ENCODE assay signal across 29 mouse cellular contexts in the genomic region with DNA sequence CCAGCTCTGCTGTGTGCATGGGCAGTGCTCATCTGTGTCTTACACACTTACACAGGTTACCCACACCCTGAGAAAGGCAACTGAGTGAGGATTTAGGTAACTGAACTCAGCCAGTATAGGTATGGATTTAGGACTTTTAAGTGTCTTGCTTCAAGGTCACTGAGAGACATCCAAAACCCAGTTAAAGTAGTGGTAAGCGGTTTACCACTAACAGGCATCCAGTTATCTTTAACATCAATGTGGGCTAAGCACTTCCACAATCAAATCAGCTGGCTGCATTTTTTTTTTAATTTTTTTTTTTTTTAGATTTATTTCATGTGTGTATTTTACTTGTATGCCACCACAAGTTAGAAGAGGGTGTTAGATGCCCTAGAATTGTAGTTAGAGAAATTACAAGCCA. TPM values are rescaled to one million over a fixed set of nuclear protein-coding genes. Genes with fewer than 3 reads are reported as not detected.
DNase-seq lines count a peak whose midpoint lies in the region; ATAC-seq and TF ChIP-seq lines count a peak whose summit lies in the region.
"Had no signal": no experiment of that assay in that cellular context is flagged by ENCODE, and none has a peak within 500 bp of the region (broad histone marks: within the 10 kb centered on the region; RNA-seq: fewer than 3 reads in every experiment).

No protein-coding gene starts in this region.

- H3K9me3 ChIP-seq in heart, embryonic 13.5 days: no peaks in the 10 kb centered on the region
- no peaks in the 10 kb centered on the region for H3K9me3 ChIP-seq in lung, postnatal 0 days (ENCODE audit: low read length)
- H3K9me3 ChIP-seq in MEL (replicated peaks; ENCODE audit: insufficient read depth, low read length): no peaks in the 10 kb centered on the region
- H3K9me3 ChIP-seq: embryonic facial prominence, embryonic 12.5 days; embryonic facial prominence, embryonic 15.5 days; hindbrain, embryonic 10.5 days; hindbrain, embryonic 13.5 days had no signal

- TF ChIP-seq CTCF in lung, postnatal 0 days (IDR thresholded peaks at IDR 0.05): no peak
- TF ChIP-seq CTCF in MEL (IDR thresholded peaks at IDR 0.05 in 2 of 3, conservative IDR thresholded peaks at IDR 0.05 in 1 of 3; ENCODE audit: control insufficient read depth in 1 of 3, insufficient read depth in 1 of 3, low read depth in 2 of 3, low read length in 3 of 3, poor library complexity in 1 of 3, severe bottlenecking in 1 of 3): no peak

- H3K27ac ChIP-seq in heart, embryonic 13.5 days (replicated peaks): peak overlapping the region; percentile 78; the same call in 1 of the 2 replicates
- 0 out of 2 replicates have a peak overlapping the region, but pooled peaks have one; percentile 62 for H3K27ac ChIP-seq in lung, postnatal 0 days (ENCODE audit: low read length)
- H3K27ac ChIP-seq in MEL (ENCODE audit: control insufficient read depth, low read depth, low read length): no peak overlapping the region
- H3K27ac ChIP-seq: embryonic facial prominence, embryonic 12.5 days; embryonic facial prominence, embryonic 15.5 days; gastrocnemius, adult 2 months; hindbrain, embryonic 10.5 days; hindbrain, embryonic 13.5 days had no signal

- no peak for TF ChIP-seq RAD21 in MEL (IDR thresholded peaks at IDR 0.05; ENCODE audit: low read depth, low read length)

- H3K9ac ChIP-seq in heart, embryonic 13.5 days: peak overlapping the region; percentile 68; the same call in 1 of the 2 replicates
- no peak overlapping the region for H3K9ac ChIP-seq in lung, postnatal 0 days (replicated peaks; ENCODE audit: low read depth)
- no peak overlapping the region for H3K9ac ChIP-seq in MEL (ENCODE audit: control insufficient read depth, low read depth, low read length, poor library complexity, severe bottlenecking)
- H3K9ac ChIP-seq: embryonic facial prominence, embryonic 12.5 days; embryonic facial prominence, embryonic 15.5 days; forebrain, postnatal 0 days; hindbrain, embryonic 13.5 days had no signal

- TF ChIP-seq EP300 in lung, postnatal 0 days (IDR thresholded peaks at IDR 0.05): no peak
- TF ChIP-seq EP300 in MEL (IDR thresholded peaks at IDR 0.05; ENCODE audit: low read depth in 1 of 2, low read length in 2 of 2): no peak

- no peaks in the 10 kb centered on the region for H3K27me3 ChIP-seq in heart, embryonic 13.5 days (replicated peaks)
- no peaks in the 10 kb centered on the region for H3K27me3 ChIP-seq in lung, postnatal 0 days (replicated peaks; ENCODE audit: insufficient read depth, low read length)
- H3K27me3 ChIP-seq in MEL (ENCODE audit: control insufficient read depth in 1 of 2, insufficient read depth in 2 of 2, low read length in 2 of 2): no peaks in the 10 kb centered on the region
- H3K27me3 ChIP-seq: embryonic facial prominence, embryonic 12.5 days; embryonic facial prominence, embryonic 15.5 days; hindbrain, embryonic 13.5 days had no signal

- peaks cover 30% of the 10 kb centered on the region for H3K4me1 ChIP-seq in heart, embryonic 13.5 days
- H3K4me1 ChIP-seq in lung, postnatal 0 days (ENCODE audit: insufficient read depth, low read depth, low read length): no peaks in the 10 kb centered on the region
- H3K4me1 ChIP-seq in MEL (ENCODE audit: control insufficient read depth in 1 of 2, insufficient read depth in 2 of 2, low read length in 2 of 2): peaks cover 0 to 4% of the 10 kb centered on the region in 2 experiments; a peak in 1 of 4 replicates

- WGBS in heart, embryonic 13.5 days: 91% methylated on average over 1 of the region's 1 CpGs
- 96% methylated on average over 1 of the region's 1 CpGs for WGBS in lung, postnatal 0 days

- H3K36me3 ChIP-seq in heart, embryonic 13.5 days: peaks cover 57% of the 10 kb centered on the region
- peaks cover 7% of the 10 kb centered on the region; the same call in 1 of the 2 replicates for H3K36me3 ChIP-seq in lung, postnatal 0 days (ENCODE audit: insufficient read depth, low read length)
- H3K36me3 ChIP-seq in MEL (ENCODE audit: control insufficient read depth in 1 of 2, insufficient read depth in 2 of 2, low read length in 2 of 2): peaks cover 2 to 4% of the 10 kb centered on the region in 2 experiments; a peak in 3 of 4 replicates

- no peak overlapping the region for H3K4me2 ChIP-seq in heart, embryonic 13.5 days
- H3K4me2 ChIP-seq in lung, postnatal 0 days (replicated peaks; ENCODE audit: low read depth, low read length): no peak overlapping the region
- H3K4me2 ChIP-seq: embryonic facial prominence, embryonic 12.5 days; embryonic facial prominence, embryonic 15.5 days; hindbrain, embryonic 13.5 days had no signal

- no peak for TF ChIP-seq POLR2A in MEL (IDR thresholded peaks at IDR 0.05; ENCODE audit: control insufficient read depth in 1 of 2, insufficient read depth in 1 of 2, low read depth in 1 of 2, low read length in 2 of 2, poor library complexity in 1 of 2)

- DNase-seq in heart, postnatal 4 days: no peak
- no peak for DNase-seq in lung, postnatal 0 days (ENCODE audit: low spot score)
- DNase-seq in lung, postnatal 14 days: no peak
- DNase-seq in MEL (ENCODE audit: low read depth, low spot score): no peak
- DNase-seq in induced T-regulatory cell, adult 2 months (ENCODE audit: low read depth): peak; percentile 55
- DNase-seq in cerebellum, postnatal 4 days (ENCODE audit: low spot score in 2 of 2): no peak
- no peak for DNase-seq in cerebellum, postnatal 25 days
- DNase-seq: adrenal gland, adult 8-10 months; adrenal gland, postnatal 25 days; B cell, adult 2 months; cerebellum, adult 18-20 months; cerebellum, adult 9-11 months; cerebellum, postnatal 36 days; forebrain, postnatal 0 days; gastrocnemius, adult 2 months; gastrocnemius, postnatal 14 days; heart, adult 11 months; heart, postnatal 14 days had no signal

- ATAC-seq in heart, embryonic 13.5 days (ENCODE audit: extremely low read depth, insufficient number of reproducible peaks, low FRiP score, low TSS enrichment): no peak
- ATAC-seq in lung, postnatal 0 days: no peak
- ATAC-seq: activated CD4-positive, CD25-positive, alpha-beta regulatory T cell, adult 4 months; forebrain, embryonic 14.5 days; forebrain, postnatal 0 days; hindbrain, embryonic 16.5 days; inflammation-experienced regulatory T-cells, adult 6 months; intestine, embryonic 16.5 days had no signal

- H3K79me2 ChIP-seq in MEL (ENCODE audit: control insufficient read depth, insufficient read depth, low read length, poor library complexity): peaks cover 6% of the 10 kb centered on the region

- no peak overlapping the region for H3K4me3 ChIP-seq in heart, embryonic 13.5 days
- no peak overlapping the region for H3K4me3 ChIP-seq in lung, postnatal 0 days (ENCODE audit: low read depth, low read length)
- no peak overlapping the region for H3K4me3 ChIP-seq in MEL (ENCODE audit: control insufficient read depth in 1 of 2, insufficient read depth in 1 of 2, low read depth in 2 of 2, low read length in 2 of 2)
- H3K4me3 ChIP-seq: embryonic facial prominence, embryonic 12.5 days; embryonic facial prominence, embryonic 15.5 days; gastrocnemius, adult 2 months; hindbrain, embryonic 10.5 days; hindbrain, embryonic 13.5 days had no signal

TF ChIP-seq in MEL, 35 proteins besides CTCF, POLR2A, EP300 and RAD21:
- TF ChIP-seq ETS1 (IDR thresholded peaks at IDR 0.05; ENCODE audit: low read depth, low read length): no peak
- no peak for TF ChIP-seq E2F4 (IDR thresholded peaks at IDR 0.05; ENCODE audit: borderline replicate concordance, low read depth, low read length)
- peak; percentile 62 for TF ChIP-seq ZNF384 (IDR thresholded peaks at IDR 0.05; ENCODE audit: low read depth, low read length)

RNA-seq across cellular contexts. Expression of a gene that starts 1.4 kb away (rescaled TPM):
- 4.1 and 5.3 TPM in 2 replicates for polyA plus RNA-seq in heart, embryonic 13.5 days (2015; fragmentation: Nextera tagmentation; extraction: Ambion mirVana)
- total RNA-seq in heart, postnatal 4 days (2021): 1 to 10 TPM; 1.3 to 2.0 TPM
- polyA plus RNA-seq in lung, postnatal 0 days (2015; fragmentation: Nextera tagmentation; extraction: Ambion mirVana): 4.1 and 5.5 TPM in 2 replicates
- total RNA-seq in MEL (2012; rRNA removed): 0.23 TPM in 1 of 2 replicates, not detected in the other
- polyA plus RNA-seq in MEL (2012; ENCODE audit: insufficient read depth in 1 of 2, insufficient read length in 2 of 2, low read depth in 1 of 2, low replicate concordance in 2 of 2, missing spikeins in 1 of 2): under 1 TPM in 1 of 2 experiments, not detected in 1; 0.60 TPM

RNA-seq across cellular contexts. Expression of a gene that starts 6.6 kb away (rescaled TPM):
- 163 and 172 TPM in 2 replicates for polyA plus RNA-seq in heart, embryonic 13.5 days (2015; fragmentation: Nextera tagmentation; extraction: Ambion mirVana)
- 100 to 1,000 TPM; 136 to 142 TPM for total RNA-seq in heart, postnatal 4 days (2021)
- 271 and 290 TPM in 2 replicates for polyA plus RNA-seq in lung, postnatal 0 days (2015; fragmentation: Nextera tagmentation; extraction: Ambion mirVana)
- total RNA-seq in MEL (2012; rRNA removed): 211 and 226 TPM in 2 replicates
- polyA plus RNA-seq in MEL (2012; ENCODE audit: insufficient read depth in 1 of 2, insufficient read length in 2 of 2, low read depth in 1 of 2, low replicate concordance in 2 of 2, missing spikeins in 1 of 2): 100 to 1,000 TPM; 263 to 315 TPM

RNA-seq across cellular contexts. Expression of a gene that starts 16.5 kb away (rescaled TPM):
- 35.5 and 35.9 TPM in 2 replicates for polyA plus RNA-seq in heart, embryonic 13.5 days (2015; fragmentation: Nextera tagmentation; extraction: Ambion mirVana)
- total RNA-seq in heart, postnatal 4 days (2021): 10 to 100 TPM; 18.2 to 19.3 TPM
- 13.7 and 15.1 TPM in 2 replicates for polyA plus RNA-seq in lung, postnatal 0 days (2015; fragmentation: Nextera tagmentation; extraction: Ambion mirVana)
- 15.2 and 16.9 TPM in 2 replicates for total RNA-seq in MEL (2012; rRNA removed)
- 10 to 100 TPM in 1 of 2 experiments, not detected in 1; 43.3 TPM for polyA plus RNA-seq in MEL (2012; ENCODE audit: insufficient read depth in 1 of 2, insufficient read length in 2 of 2, low read depth in 1 of 2, low replicate concordance in 2 of 2, missing spikeins in 1 of 2)

RNA-seq across cellular contexts. Expression of a gene that starts 30.7 kb away (rescaled TPM):
- 0.28 and 0.37 TPM in 2 replicates for polyA plus RNA-seq in heart, embryonic 13.5 days (2015; fragmentation: Nextera tagmentation; extraction: Ambion mirVana)
- total RNA-seq in heart, postnatal 4 days (2021): not detected
- polyA plus RNA-seq in lung, postnatal 0 days (2015; fragmentation: Nextera tagmentation; extraction: Ambion mirVana): 0.49 and 0.65 TPM in 2 replicates
- 7.7 and 9.0 TPM in 2 replicates for total RNA-seq in MEL (2012; rRNA removed)
- polyA plus RNA-seq in MEL (2012; ENCODE audit: insufficient read depth in 1 of 2, insufficient read length in 2 of 2, low read depth in 1 of 2, low replicate concordance in 2 of 2, missing spikeins in 1 of 2): under 1 TPM in 1 of 2 experiments, not detected in 1; 0.40 TPM
- total RNA-seq: adrenal gland, postnatal 25 days; forebrain, postnatal 0 days; gastrocnemius, adult 2 months; gastrocnemius, postnatal 14 days; gastrocnemius, postnatal 4 days had no signal
